Mouse (Mus musculus) embryonic facial prominence, embryonic 11.5 days (tissue): ENCODE measurements around the gene Arl16. TPM values are rescaled to one million over a fixed set of nuclear protein-coding genes. Genes with fewer than 3 reads are reported as not detected.
A peak's percentile ranks its signal among the peaks of the same experiment; 100 is the strongest.

ENCODE experiments used
- ATAC-seq: fragments of 200-750 bp; cut with Nextera tagmentation; replicated peaks from 2 replicates; pipeline ENCODE4 v1.8.0; 2017; ENCODE audit warnings: low read depth; ENCODE audit not compliant: insufficient number of reproducible peaks, low FRiP score, low TSS enrichment
- DNase-seq: peaks from one replicate; pipeline ENCODE4 v3.0.0-alpha.2; 2015; ENCODE audit warnings: low spot score
- H3K27ac ChIP-seq: fragments of 300-500 bp; sonication (generic); replicated peaks from 2 replicates; pipeline ENCODE4 v1.5.1; 2014; ENCODE audit warnings: mild to moderate bottlenecking, low read depth, low read length, control low read depth
- H3K27me3 ChIP-seq: fragments of 300-500 bp; sonication (generic); 2 replicates; pipeline ENCODE4 v1.6.1; 2014; ENCODE audit warnings: mild to moderate bottlenecking, low read length, moderate library complexity, mixed read lengths; ENCODE audit not compliant: control insufficient read depth, insufficient read depth
- H3K36me3 ChIP-seq: fragments of 300-500 bp; sonication (generic); replicated peaks from 2 replicates; pipeline ENCODE4 v1.6.1; 2014; ENCODE audit warnings: low read depth, mild to moderate bottlenecking, low read length, moderate library complexity, mixed read lengths; ENCODE audit not compliant: control insufficient read depth, insufficient read depth
- H3K4me1 ChIP-seq: fragments of 300-500 bp; sonication (generic); 2 replicates; pipeline ENCODE4 v1.6.1; 2014; ENCODE audit warnings: low read length, mixed read lengths; ENCODE audit not compliant: control insufficient read depth, insufficient read depth
- H3K4me2 ChIP-seq: fragments of 300-500 bp; sonication (generic); 2 replicates; pipeline ENCODE4 v1.6.1; 2014; ENCODE audit warnings: low read depth, mild to moderate bottlenecking, control low read depth, low read length, moderate library complexity
- H3K4me3 ChIP-seq: fragments of 300-500 bp; sonication (generic); 2 replicates; pipeline ENCODE4 v1.5.1; 2014; ENCODE audit warnings: low read depth, low read length, control low read depth
- H3K9ac ChIP-seq: fragments of 300-500 bp; sonication (generic); replicated peaks from 2 replicates; pipeline ENCODE4 v1.6.1; 2014; ENCODE audit warnings: mild to moderate bottlenecking, control low read depth, low read length
- H3K9me3 ChIP-seq: fragments of 300-500 bp; sonication (generic); replicated peaks from 2 replicates; pipeline ENCODE4 v1.6.1; 2016; ENCODE audit warnings: mild to moderate bottlenecking, low read length, inconsistent platforms, mixed read lengths; ENCODE audit not compliant: control insufficient read depth
- WGBS: fragments of 180-500 bp; shearing (Covaris S2); extraction: QIAGEN DNeasy Blood & Tissue Kit; methylation state at CpG from one replicate; pipeline ENCODE4 v1.1.7; 2014; 5-methylcytosine and 5-hydroxymethylcytosine counted together
- polyA plus RNA-seq: library from polyadenylated mRNA; unstranded; fragments of >200 nt; fragmentation: Nextera tagmentation; extraction: Ambion mirVana; gene quantifications from 2 replicates; pipeline ENCODE4 v1.2.1, GENCODE M21; 2014

The Arl16 gene
- polyA plus RNA-seq, 1 experiment from 2014 or later = 52.3 TPM

DNA sequence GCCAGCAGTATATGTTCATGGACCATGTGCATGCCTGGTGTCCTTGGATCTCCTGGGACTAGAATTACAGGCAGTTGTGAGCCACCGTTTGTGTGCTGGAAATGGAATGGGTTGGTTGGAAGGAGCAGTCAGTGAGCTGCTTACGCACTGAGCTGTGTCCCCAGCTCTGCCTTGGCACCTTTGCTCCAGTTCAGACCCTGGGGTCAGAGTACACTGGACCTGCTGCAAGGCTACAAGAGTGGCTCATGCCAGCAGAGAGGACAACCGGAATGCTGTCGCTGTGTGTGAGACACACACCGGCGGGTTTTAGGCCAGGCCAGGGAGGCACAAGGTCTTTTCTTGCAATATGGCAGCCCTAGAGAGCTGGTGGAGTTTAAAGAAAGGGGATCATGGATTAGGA is 4.6 kb upstream of the Arl16 start:
- WGBS = 99% methylated on average over 6 of the region's 6 CpGs
- Histone ChIP-seq H3K36me3 (peaks cover 10% of the 10 kb centered on the region), H3K4me3 (no peak overlapping the region), H3K4me2 (no peak overlapping the region), H3K27ac (no peak overlapping the region), H3K27me3 (no peaks in the 10 kb centered on the region), H3K4me1 (no peaks in the 10 kb centered on the region), H3K9me3 (no peaks in the 10 kb centered on the region), H3K9ac (no peak overlapping the region)
- ATAC-seq (no peak), DNase-seq (no peak)

- Histone ChIP-seq H3K27ac (no peak overlapping the region), H3K4me1 (no peaks in the 10 kb centered on the region)
Measured at GRCm38 (mm10) chr11:120467736-120468092, 307 bp upstream of the Arl16 start.

GRCm38 (mm10) chr11:120465521-120465920 is 1.9 kb downstream of the Arl16 start:
- Histone ChIP-seq H3K9me3 (no peaks in the 10 kb centered on the region), H3K4me1 (no peaks in the 10 kb centered on the region), H3K4me3 (no peak overlapping the region), H3K36me3 (peaks cover 7% of the 10 kb centered on the region), H3K4me2 (no peak overlapping the region), H3K27me3 (no peaks in the 10 kb centered on the region), H3K27ac (no peak overlapping the region), H3K9ac (no peak overlapping the region)
- DNase-seq (no peak), ATAC-seq (no peak)
- WGBS = 93% methylated on average over 4 of the region's 4 CpGs

More at GRCm38 (mm10) chr11:120467736-120468092, 307 bp upstream of the Arl16 start:
- Histone ChIP-seq H3K36me3 (peaks cover 3% of the 10 kb centered on the region; the same call in 1 of the 2 replicates), H3K9me3 (no peaks in the 10 kb centered on the region), H3K4me3 (peak overlapping the region; percentile 82), H3K4me2 (peak overlapping the region; percentile 70), H3K27me3 (no peaks in the 10 kb centered on the region), H3K9ac (peak overlapping the region; percentile 77)
- WGBS = under 1% methylated on average over 33 of the region's 33 CpGs
- ATAC-seq (no peak; the same call in 1 of the 2 replicates), DNase-seq (no peak)

- 85% methylated on average over 5 of the region's 5 CpGs for WGBS
- H3K4me3 ChIP-seq = no peak overlapping the region
- H3K9ac ChIP-seq = no peak overlapping the region
- H3K9me3 ChIP-seq = no peaks in the 10 kb centered on the region
- H3K4me2 ChIP-seq = no peak overlapping the region
- DNase-seq (no peak), ATAC-seq (no peak)
- no peaks in the 10 kb centered on the region for H3K4me1 ChIP-seq
- H3K36me3 ChIP-seq = peaks cover 4% of the 10 kb centered on the region
- H3K27me3 ChIP-seq = no peaks in the 10 kb centered on the region
- H3K27ac ChIP-seq = no peak overlapping the region
Measured at GRCm38 (mm10) chr11:120464365-120464764, 3.0 kb downstream of the Arl16 start.

- ATAC-seq = no peak
Measured at GRCm38 (mm10) chr11:120463536-120463935, 3.9 kb downstream of the Arl16 start.

DNA sequence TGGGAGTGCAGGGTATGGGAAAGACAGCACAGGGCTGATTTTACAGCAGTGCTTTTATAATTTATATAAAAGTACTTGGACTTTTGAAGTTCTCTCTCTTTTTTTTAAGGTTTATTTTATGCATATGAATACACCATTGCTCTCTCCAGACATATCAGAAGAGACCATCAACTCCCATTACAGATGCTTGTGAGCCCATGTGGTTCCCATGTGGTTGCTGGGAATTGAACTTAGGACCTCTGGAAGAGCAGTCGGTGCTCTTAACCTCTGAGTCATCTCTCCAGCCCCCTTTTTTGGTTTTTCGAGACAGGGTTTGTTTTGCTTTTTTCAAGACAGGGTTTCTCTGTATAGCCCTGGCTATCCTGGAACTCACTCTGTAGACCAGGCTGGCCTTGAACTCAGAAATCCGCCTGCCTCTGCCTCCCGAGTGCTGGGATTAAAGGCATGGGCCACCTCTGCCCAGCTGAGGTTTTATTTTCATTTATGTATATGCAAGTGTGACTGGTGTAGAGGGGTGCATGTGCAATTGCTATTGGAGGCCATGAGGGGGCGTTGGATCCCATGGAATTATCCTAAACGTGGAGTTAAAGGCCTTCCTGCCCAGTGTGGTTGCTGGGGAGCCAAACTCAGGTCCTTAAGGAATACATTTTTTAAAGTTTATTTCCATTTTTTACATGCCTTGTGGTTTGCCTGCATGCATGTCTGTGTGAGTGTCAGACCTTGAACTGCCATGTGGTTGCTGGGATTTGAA is 8.4 kb downstream of the Arl16 start:
- Histone ChIP-seq H3K4me2 (peak overlapping the region; percentile 83), H3K27ac (no peak overlapping the region), H3K4me1 (no peaks in the 10 kb centered on the region; the same call in 1 of the 2 replicates), H3K27me3 (no peaks in the 10 kb centered on the region), H3K4me3 (peak overlapping the region; percentile 89), H3K9ac (peak overlapping the region; percentile 95), H3K9me3 (no peaks in the 10 kb centered on the region), H3K36me3 (peaks cover 4% of the 10 kb centered on the region)
- no peak for ATAC-seq
- DNase-seq = no peak
- WGBS = 67% methylated on average over 6 of the region's 6 CpGs

More at GRCm38 (mm10) chr11:120463536-120463935, 3.9 kb downstream of the Arl16 start:
- Histone ChIP-seq H3K27ac (no peak overlapping the region), H3K36me3 (peaks cover 4% of the 10 kb centered on the region), H3K27me3 (no peaks in the 10 kb centered on the region), H3K4me2 (no peak overlapping the region), H3K9me3 (no peaks in the 10 kb centered on the region), H3K4me1 (no peaks in the 10 kb centered on the region), H3K9ac (no peak overlapping the region), H3K4me3 (no peak overlapping the region)
- 90% methylated on average over 2 of the region's 2 CpGs for WGBS
- DNase-seq = no peak

DNA sequence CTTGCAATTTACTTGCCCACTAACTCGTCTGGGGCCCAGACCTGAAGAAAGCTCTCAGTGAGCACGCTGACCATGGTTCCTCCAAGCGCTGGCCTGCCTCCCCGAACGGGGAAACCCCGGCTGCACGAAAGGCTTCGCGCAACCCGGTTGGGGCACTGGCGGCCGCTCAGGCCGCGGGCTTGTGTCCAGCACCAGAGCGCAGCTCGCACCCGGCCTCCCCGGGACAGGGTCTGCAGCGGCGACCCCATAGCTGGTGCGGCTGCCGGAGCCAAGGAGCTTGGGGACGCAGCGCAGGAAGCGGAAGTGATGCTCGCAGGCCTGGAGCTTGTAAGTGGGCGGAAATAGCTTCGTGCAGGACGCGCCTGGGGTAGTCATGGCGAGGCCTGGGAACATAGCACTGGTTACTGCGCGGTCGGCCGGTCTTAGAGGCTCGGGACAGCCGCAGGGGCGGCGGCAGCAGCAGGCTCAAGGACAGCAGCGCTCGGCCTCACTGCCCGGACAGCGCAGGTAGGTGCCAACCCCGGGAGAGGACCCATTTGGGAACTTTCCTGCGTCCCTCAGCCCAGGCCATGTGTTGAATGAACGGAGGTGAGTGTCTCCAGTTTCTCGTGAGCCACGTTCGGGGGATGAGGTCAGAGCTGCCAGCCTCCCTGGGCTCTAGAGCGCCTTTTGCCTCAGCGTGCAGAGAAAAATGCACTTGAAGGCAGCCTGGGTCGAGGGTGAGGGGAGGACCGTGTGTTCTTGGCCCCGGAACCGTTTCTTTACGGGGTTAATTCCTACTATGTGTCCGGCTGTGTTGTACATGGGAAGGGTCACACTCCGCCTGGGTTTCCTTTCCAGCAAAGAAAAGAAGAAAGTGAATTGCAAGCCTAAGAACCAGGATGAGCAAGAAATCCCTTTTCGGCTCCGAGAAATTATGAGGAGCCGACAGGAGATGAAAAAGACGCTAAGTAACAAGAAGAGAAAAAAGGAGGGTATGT is 9.3 kb downstream of the Arl16 start, which contains the start of the genes Oxld1 and Ccdc137:
Gene Oxld1 (minus strand): TSS at position 297 of the 980 bp plus-strand sequence.
Gene Ccdc137 (plus strand): TSS at position 344 of the 980 bp plus-strand sequence.
- Histone ChIP-seq H3K27ac (peak within 1 kb of the TSS; percentile 52; the same call in 1 of the 2 replicates), H3K4me3 (peak within 1 kb of the TSS; percentile 89), H3K36me3 (peaks cover 4% of the 10 kb centered on the region), H3K9me3 (no peaks in the 10 kb centered on the region), H3K27me3 (no peaks in the 10 kb centered on the region), H3K4me1 (no peaks in the 10 kb centered on the region; the same call in 1 of the 2 replicates), H3K9ac (peak within 1 kb of the TSS; percentile 95), H3K4me2 (peak within 1 kb of the TSS; percentile 83)
- DNase-seq (peak; percentile 92), ATAC-seq (peak; percentile 86)
- WGBS = 5% methylated on average over 62 of the region's 62 CpGs
